Mouse (Mus musculus) neural tube, embryonic 13.5 days (tissue): ENCODE measurements around the gene Mga. TPM values are rescaled to one million over a fixed set of nuclear protein-coding genes. Genes with fewer than 3 reads are reported as not detected.

Experiments used
- ATAC-seq: fragments of 200-750 bp; cut with Nextera tagmentation; 2 replicates; pipeline ENCODE4 v1.8.0; 2017; ENCODE audit warnings: low read depth, mild to moderate bottlenecking, moderate TSS enrichment, moderate library complexity
- H3K27ac ChIP-seq: fragments of 300-500 bp; sonication (generic); replicated peaks from 2 replicates; pipeline ENCODE4 v1.5.1; 2015; ENCODE audit warnings: moderate library complexity, mild to moderate bottlenecking, inconsistent platforms
- H3K27me3 ChIP-seq: fragments of 300-500 bp; sonication (generic); 2 replicates; pipeline ENCODE4 v1.6.1; 2015; ENCODE audit warnings: mild to moderate bottlenecking, inconsistent platforms
- H3K36me3 ChIP-seq: fragments of 300-500 bp; sonication (generic); 2 replicates; pipeline ENCODE4 v1.6.1; 2015; ENCODE audit warnings: mild to moderate bottlenecking, inconsistent platforms
- H3K4me1 ChIP-seq: fragments of 300-500 bp; sonication (generic); replicated peaks from 2 replicates; pipeline ENCODE4 v1.6.1; 2015; ENCODE audit warnings: inconsistent platforms
- H3K4me2 ChIP-seq: fragments of 300-500 bp; sonication (generic); 2 replicates; pipeline ENCODE4 v1.6.1; 2015; ENCODE audit warnings: inconsistent platforms, mild to moderate bottlenecking, moderate library complexity
- H3K4me3 ChIP-seq: fragments of 300-500 bp; sonication (generic); 2 replicates; pipeline ENCODE4 v1.5.1; 2015; ENCODE audit warnings: mild to moderate bottlenecking, inconsistent platforms
- H3K9ac ChIP-seq: fragments of 300-500 bp; sonication (generic); 2 replicates; pipeline ENCODE4 v1.6.1; 2015; ENCODE audit warnings: moderate library complexity, mild to moderate bottlenecking, inconsistent platforms
- H3K9me3 ChIP-seq: fragments of 300-500 bp; sonication (generic); 2 replicates; pipeline ENCODE4 v1.6.1; 2016; ENCODE audit warnings: inconsistent platforms
- WGBS: fragments of 180-500 bp; shearing (Covaris S2); methylation state at CpG from one replicate; pipeline ENCODE4 v1.1.7; 2015; 5-methylcytosine and 5-hydroxymethylcytosine counted together
- polyA plus RNA-seq: library from polyadenylated mRNA; unstranded; fragments of >200 nt; fragmentation: Nextera tagmentation; extraction: Ambion mirVana; gene quantifications from 2 replicates; pipeline ENCODE4 v1.2.1, GENCODE M21; 2015

Mga gene
- polyA plus RNA-seq, 1 experiment from 2014 or later: 27.8 TPM

GRCm38 (mm10) chr2:119917631-119918369 is 20.8 kb downstream of the Mga start:
- no peak overlapping the region for H3K4me2 ChIP-seq
- no peaks in the 10 kb centered on the region for H3K9me3 ChIP-seq
- ATAC-seq: no peak
- WGBS: 68% methylated on average over 1 of the region's 1 CpGs
- peaks cover 21% of the 10 kb centered on the region for H3K36me3 ChIP-seq
- H3K27me3 ChIP-seq: no peaks in the 10 kb centered on the region
- no peak overlapping the region for H3K27ac ChIP-seq
- no peak overlapping the region for H3K4me3 ChIP-seq
- H3K9ac ChIP-seq: no peak overlapping the region
- no peaks in the 10 kb centered on the region for H3K4me1 ChIP-seq

DNA sequence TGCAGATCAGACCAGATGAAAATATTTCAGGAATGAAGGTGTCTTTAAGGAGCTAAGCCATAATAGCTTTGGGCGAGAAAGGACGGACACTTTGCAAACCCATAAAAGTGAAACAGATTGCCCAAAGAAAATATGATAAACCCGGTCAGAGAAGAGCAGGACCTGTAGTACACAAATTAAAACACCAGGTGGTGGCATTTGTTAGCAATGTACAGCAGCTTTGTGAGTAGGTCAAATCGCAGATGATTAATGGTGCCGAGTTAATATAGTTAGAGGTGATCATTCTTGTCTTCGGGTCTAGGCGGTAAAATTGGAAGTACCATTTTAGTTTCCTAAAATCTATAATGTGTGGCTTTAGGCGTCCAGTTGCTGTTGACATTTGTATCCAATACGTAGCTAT is 73.5 kb downstream of the Mga start:
- H3K4me2 ChIP-seq: no peak overlapping the region
- no peak overlapping the region for H3K4me3 ChIP-seq
- 60% methylated on average over 9 of the region's 9 CpGs for WGBS
- no peak overlapping the region for H3K9ac ChIP-seq
- no peak for ATAC-seq
- H3K4me1 ChIP-seq: peaks cover 33% of the 10 kb centered on the region
- no peak overlapping the region for H3K27ac ChIP-seq
- H3K36me3 ChIP-seq: peaks cover 11% of the 10 kb centered on the region; the same call in 1 of the 2 replicates
- H3K27me3 ChIP-seq: no peaks in the 10 kb centered on the region
- H3K9me3 ChIP-seq: no peaks in the 10 kb centered on the region

DNA sequence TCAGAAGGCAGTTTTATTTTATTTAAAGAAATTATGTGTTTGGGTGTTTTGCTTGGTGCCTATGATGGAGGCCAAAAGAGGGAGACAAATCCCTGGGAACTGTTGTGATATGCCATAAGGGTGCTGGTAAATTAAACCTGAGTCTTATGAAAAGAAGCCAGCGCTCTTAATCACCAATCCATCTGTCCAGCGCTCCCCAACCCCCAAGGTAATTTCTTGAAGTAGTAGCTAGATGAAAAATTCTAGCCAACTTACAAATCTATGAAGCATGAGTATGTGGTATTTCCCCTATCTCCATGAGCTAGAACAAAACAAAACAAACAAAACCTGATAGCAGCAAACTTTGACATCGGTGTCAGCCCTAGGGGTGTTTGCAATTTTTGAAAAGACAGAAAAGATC is 74.3 kb downstream of the Mga start:
- peak overlapping the region; percentile 75 for H3K4me2 ChIP-seq
- 0 out of 2 replicates have a peak overlapping the region, but pooled peaks have one; percentile 22 for H3K9ac ChIP-seq
- peaks cover 8% of the 10 kb centered on the region; the same call in 1 of the 2 replicates for H3K36me3 ChIP-seq
- H3K27ac ChIP-seq: 0 out of 2 replicates have a peak overlapping the region, but pooled peaks have one; percentile 42
- 0 out of 2 replicates have a peak overlapping the region, but pooled peaks have one; percentile 85 for H3K4me3 ChIP-seq
- 83% methylated on average over 3 of the region's 3 CpGs for WGBS
- H3K9me3 ChIP-seq: no peaks in the 10 kb centered on the region
- no peak for ATAC-seq
- H3K4me1 ChIP-seq: peaks cover 33% of the 10 kb centered on the region
- no peaks in the 10 kb centered on the region for H3K27me3 ChIP-seq

- Histone ChIP-seq H3K4me2 (peak overlapping the region; percentile 75), H3K4me1 (peaks cover 33% of the 10 kb centered on the region), H3K4me3 (peak overlapping the region; percentile 85), H3K27me3 (no peaks in the 10 kb centered on the region), H3K9ac (peak overlapping the region; percentile 90), H3K9me3 (no peaks in the 10 kb centered on the region), H3K27ac (peak overlapping the region; percentile 68), H3K36me3 (peaks cover 5% of the 10 kb centered on the region; the same call in 1 of the 2 replicates)
- ATAC-seq: peak; percentile 98
- 2% methylated on average over 32 of the region's 32 CpGs for WGBS
Measured at GRCm38 (mm10) chr2:119971837-119972536, 75.0 kb downstream of the Mga start.

DNA sequence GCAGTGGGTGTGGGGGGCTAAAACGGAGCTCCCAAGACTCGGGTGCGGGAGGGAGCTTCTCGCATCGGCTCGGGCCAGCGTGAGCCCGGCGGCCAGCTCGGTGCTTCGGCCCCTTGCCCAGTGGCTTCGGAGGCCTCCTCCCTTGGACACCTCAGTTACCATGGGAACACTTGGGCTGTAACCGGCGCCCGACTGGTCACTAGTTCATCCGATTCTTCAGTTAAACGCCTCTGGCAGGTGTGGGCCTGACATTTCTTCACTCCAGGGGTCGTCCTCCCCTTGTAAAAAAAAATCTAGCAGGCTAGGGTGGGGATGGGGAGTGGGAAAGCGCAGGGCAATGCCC is 75.5 kb downstream of the Mga start, which contains the start of gene Mapkbp1:
Mapkbp1 (plus strand) TSS at position 163 of the 343 bp plus-strand sequence.
- 1% methylated on average over 19 of the region's 19 CpGs for WGBS
- H3K9ac ChIP-seq: peak within 1 kb of the TSS; percentile 90
- peak; percentile 85 for ATAC-seq
- peaks cover 33% of the 10 kb centered on the region for H3K4me1 ChIP-seq
- peaks cover 5% of the 10 kb centered on the region; the same call in 1 of the 2 replicates for H3K36me3 ChIP-seq
- peak within 1 kb of the TSS; percentile 85 for H3K4me3 ChIP-seq
- no peaks in the 10 kb centered on the region for H3K27me3 ChIP-seq
- H3K9me3 ChIP-seq: no peaks in the 10 kb centered on the region
- peak within 1 kb of the TSS; percentile 68 for H3K27ac ChIP-seq
- H3K4me2 ChIP-seq: peak within 1 kb of the TSS; percentile 75

DNA sequence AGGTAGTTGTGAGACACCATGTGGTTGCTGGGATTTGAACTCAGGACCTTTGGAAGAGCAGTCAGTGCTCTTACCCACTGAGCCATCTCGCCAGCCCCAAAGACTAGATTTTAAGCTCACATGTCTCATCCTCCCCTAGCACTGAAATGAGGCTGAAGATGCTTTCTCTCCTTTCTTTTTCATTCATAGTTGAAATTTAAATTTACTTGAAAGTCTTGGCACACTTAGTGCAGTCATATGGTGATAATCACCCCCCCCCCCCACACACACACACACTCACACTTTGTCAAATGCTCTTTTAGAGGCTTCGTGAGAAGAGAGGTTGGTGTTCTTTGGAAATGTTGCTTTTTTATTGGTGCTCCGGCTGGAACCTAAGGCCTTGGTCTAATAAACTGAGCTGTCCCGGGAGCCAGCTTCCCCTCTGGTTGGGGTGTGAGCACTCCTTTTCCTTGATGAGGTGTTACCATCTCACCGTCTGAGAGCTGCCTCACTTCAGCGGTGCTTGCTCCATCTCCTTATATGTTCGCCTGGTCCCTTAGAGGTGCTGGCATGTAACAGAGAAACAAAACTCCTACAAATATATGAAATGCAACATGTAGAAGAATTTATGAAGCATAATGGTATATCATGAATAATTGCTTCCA is 83.4 kb downstream of the Mga start:
- H3K9me3 ChIP-seq: no peaks in the 10 kb centered on the region
- no peak overlapping the region for H3K27ac ChIP-seq
- H3K36me3 ChIP-seq: peaks cover 13% of the 10 kb centered on the region; the same call in 1 of the 2 replicates
- H3K4me3 ChIP-seq: no peak overlapping the region
- 85% methylated on average over 7 of the region's 7 CpGs for WGBS
- no peak overlapping the region for H3K4me2 ChIP-seq
- peaks cover 15% of the 10 kb centered on the region for H3K4me1 ChIP-seq
- ATAC-seq: no peak
- no peak overlapping the region for H3K9ac ChIP-seq
- H3K27me3 ChIP-seq: no peaks in the 10 kb centered on the region

- no peak overlapping the region for H3K27ac ChIP-seq
Measured at GRCm38 (mm10) chr2:119981631-119982030, 84.6 kb downstream of the Mga start.

GRCm38 (mm10) chr2:119985871-119986270 is 88.8 kb downstream of the Mga start:
- Histone ChIP-seq H3K4me3 (no peak overlapping the region), H3K9me3 (no peaks in the 10 kb centered on the region), H3K4me1 (0 out of 2 replicates have a peak, but pooled peaks cover 4% of the 10 kb centered on the region), H3K36me3 (peaks cover 13% of the 10 kb centered on the region; the same call in 1 of the 2 replicates), H3K4me2 (no peak overlapping the region), H3K27me3 (no peaks in the 10 kb centered on the region), H3K27ac (no peak overlapping the region), H3K9ac (no peak overlapping the region)
- WGBS: 73% methylated on average over 8 of the region's 8 CpGs
- no peak for ATAC-seq

More at GRCm38 (mm10) chr2:119981631-119982030, 84.6 kb downstream of the Mga start:
- no peaks in the 10 kb centered on the region for H3K9me3 ChIP-seq
- H3K9ac ChIP-seq: no peak overlapping the region
- H3K4me2 ChIP-seq: no peak overlapping the region
- H3K36me3 ChIP-seq: peaks cover 13% of the 10 kb centered on the region; the same call in 1 of the 2 replicates
- H3K4me1 ChIP-seq: peaks cover 15% of the 10 kb centered on the region
- H3K4me3 ChIP-seq: no peak overlapping the region
- no peaks in the 10 kb centered on the region for H3K27me3 ChIP-seq
- ATAC-seq: no peak
- WGBS: 85% methylated on average over 2 of the region's 2 CpGs

GRCm38 (mm10) chr2:119986369-119986768 is 89.3 kb downstream of the Mga start:
- H3K36me3 ChIP-seq: peaks cover 13% of the 10 kb centered on the region; the same call in 1 of the 2 replicates
- 0 out of 2 replicates have a peak, but pooled peaks cover 4% of the 10 kb centered on the region for H3K4me1 ChIP-seq
- no peak for ATAC-seq
- no peak overlapping the region for H3K4me2 ChIP-seq
- no peaks in the 10 kb centered on the region for H3K9me3 ChIP-seq
- H3K27me3 ChIP-seq: no peaks in the 10 kb centered on the region
- no peak overlapping the region for H3K4me3 ChIP-seq
- WGBS: 69% methylated on average over 6 of the region's 6 CpGs
- no peak overlapping the region for H3K9ac ChIP-seq
- no peak overlapping the region for H3K27ac ChIP-seq

- no peak overlapping the region for H3K9ac ChIP-seq
- no peak overlapping the region for H3K4me2 ChIP-seq
- ATAC-seq: no peak
- WGBS: 93% methylated on average over 2 of the region's 2 CpGs
- no peak overlapping the region for H3K4me3 ChIP-seq
- H3K9me3 ChIP-seq: no peaks in the 10 kb centered on the region
- no peaks in the 10 kb centered on the region for H3K27me3 ChIP-seq
- 0 out of 2 replicates have a peak, but pooled peaks cover 4% of the 10 kb centered on the region for H3K4me1 ChIP-seq
- H3K27ac ChIP-seq: no peak overlapping the region
- H3K36me3 ChIP-seq: peaks cover 8% of the 10 kb centered on the region; the same call in 1 of the 2 replicates
Measured at GRCm38 (mm10) chr2:119987441-119987840, 90.4 kb downstream of the Mga start.

DNA sequence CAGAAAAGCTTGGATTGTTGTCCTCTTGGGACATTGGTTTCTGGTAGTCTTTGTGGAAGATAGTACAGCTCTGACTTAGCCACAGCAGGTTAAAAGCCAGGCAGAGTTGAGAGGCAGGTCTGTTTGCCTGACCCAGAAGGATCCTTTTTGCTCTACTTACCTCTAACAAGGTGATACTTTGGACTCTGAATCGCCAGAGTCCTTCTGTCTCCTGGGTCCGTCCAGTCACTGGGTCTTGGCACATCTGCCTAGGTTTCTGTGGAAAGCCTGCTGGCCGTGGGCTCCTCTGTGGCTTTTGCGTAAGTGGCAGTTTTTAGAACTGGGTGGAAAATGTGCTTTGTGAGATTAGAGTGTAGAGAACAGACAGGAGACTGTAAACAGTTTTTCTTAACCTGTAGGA is 91.9 kb downstream of the Mga start:
- Histone ChIP-seq H3K9ac (no peak overlapping the region), H3K9me3 (no peaks in the 10 kb centered on the region), H3K4me2 (no peak overlapping the region), H3K36me3 (no peaks in the 10 kb centered on the region), H3K27ac (no peak overlapping the region), H3K4me1 (0 out of 2 replicates have a peak, but pooled peaks cover 4% of the 10 kb centered on the region), H3K4me3 (no peak overlapping the region), H3K27me3 (no peaks in the 10 kb centered on the region)
- 95% methylated on average over 4 of the region's 4 CpGs for WGBS
- no peak for ATAC-seq

GRCm38 (mm10) chr2:119990881-119991280 is 93.9 kb downstream of the Mga start:
- Histone ChIP-seq H3K4me3 (no peak overlapping the region), H3K4me2 (no peak overlapping the region), H3K9me3 (no peaks in the 10 kb centered on the region), H3K36me3 (no peaks in the 10 kb centered on the region), H3K27me3 (no peaks in the 10 kb centered on the region), H3K4me1 (peaks cover 16% of the 10 kb centered on the region), H3K9ac (no peak overlapping the region), H3K27ac (no peak overlapping the region)
- ATAC-seq: no peak
- WGBS: 88% methylated on average over 6 of the region's 6 CpGs
